Mouse (Mus musculus) kidney, embryonic 14.5 days (tissue): ENCODE results near the gene Ankrd13b. TPM values are rescaled to one million over a fixed set of nuclear protein-coding genes. Genes with fewer than 3 reads are reported as not detected.

Experiments
- ATAC-seq: fragments of 200-750 bp; cut with Nextera tagmentation; 2 replicates; pipeline ENCODE4 v1.8.0; 2017; ENCODE audit warnings: moderate number of reproducible peaks, mild to moderate bottlenecking, moderate TSS enrichment, moderate library complexity; ENCODE audit not compliant: low FRiP score, low TSS enrichment
- H3K27ac ChIP-seq: fragments of 300-500 bp; sonication (generic); 2 replicates; pipeline ENCODE4 v1.5.1; 2014; ENCODE audit warnings: low read depth, mild to moderate bottlenecking, low read length, moderate library complexity, mixed read lengths
- H3K27me3 ChIP-seq: fragments of 300-500 bp; sonication (generic); 2 replicates; pipeline ENCODE4 v1.6.1; 2014; ENCODE audit warnings: mild to moderate bottlenecking, low read length; ENCODE audit not compliant: control insufficient read depth, insufficient read depth
- H3K36me3 ChIP-seq: fragments of 300-500 bp; sonication (generic); 2 replicates; pipeline ENCODE4 v1.6.1; 2014; ENCODE audit warnings: low read length, mixed read lengths; ENCODE audit not compliant: control insufficient read depth, insufficient read depth
- H3K4me1 ChIP-seq: fragments of 300-500 bp; sonication (generic); 2 replicates; pipeline ENCODE4 v1.6.1; 2014; ENCODE audit warnings: low read length, mixed read lengths; ENCODE audit not compliant: control insufficient read depth, insufficient read depth
- H3K4me2 ChIP-seq: fragments of 300-500 bp; sonication (generic); replicated peaks from 2 replicates; pipeline ENCODE4 v1.6.1; 2014; ENCODE audit warnings: low read depth, mild to moderate bottlenecking, low read length
- H3K4me3 ChIP-seq: fragments of 300-500 bp; sonication (generic); 2 replicates; pipeline ENCODE4 v1.5.1; 2014; ENCODE audit warnings: mild to moderate bottlenecking, low read length
- H3K9ac ChIP-seq: fragments of 300-500 bp; sonication (generic); 2 replicates; pipeline ENCODE4 v1.6.1; 2014; ENCODE audit warnings: low read depth, mild to moderate bottlenecking, low read length, moderate library complexity
- H3K9me3 ChIP-seq: fragments of 300-500 bp; sonication (generic); 2 replicates; pipeline ENCODE4 v1.6.1; 2016; ENCODE audit warnings: low read length; ENCODE audit not compliant: control insufficient read depth
- WGBS: fragments of 180-500 bp; shearing (Covaris S2); extraction: QIAGEN DNeasy Blood & Tissue Kit; methylation state at CpG from one replicate; pipeline ENCODE4 v1.1.7; 2014; 5-methylcytosine and 5-hydroxymethylcytosine counted together
- polyA plus RNA-seq: library from polyadenylated mRNA; unstranded; fragments of >200 nt; fragmentation: Nextera tagmentation; extraction: Ambion mirVana; gene quantifications from 2 replicates; pipeline ENCODE4 v1.2.1, GENCODE M21; 2014

The Ankrd13b gene
- polyA plus RNA-seq, 1 experiment from 2014 or later: 8.6 TPM

DNA sequence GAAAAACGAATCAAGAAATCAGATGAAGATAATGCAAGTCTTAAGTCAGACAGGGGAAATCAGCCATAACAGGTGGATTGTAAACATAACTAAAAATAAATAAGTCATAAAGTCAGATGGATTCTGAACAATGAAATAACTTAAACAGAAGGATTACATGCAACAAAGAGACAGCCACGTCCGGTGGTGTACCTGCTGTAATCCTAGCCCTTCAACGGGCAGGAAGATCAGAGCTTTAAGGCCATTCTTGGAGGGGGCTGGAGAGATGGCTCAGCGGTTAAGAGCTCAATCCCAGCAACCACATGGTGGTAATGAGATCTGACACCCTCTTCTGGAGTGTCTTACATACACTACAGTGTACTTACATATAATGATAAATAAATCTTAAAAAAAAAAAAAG is 21.9 kb upstream of the Ankrd13b start:
- Histone ChIP-seq H3K27me3 (peaks cover 18% of the 10 kb centered on the region), H3K4me2 (no peak overlapping the region), H3K27ac (no peak overlapping the region), H3K4me3 (no peak overlapping the region), H3K9ac (no peak overlapping the region), H3K36me3 (peaks cover 13% of the 10 kb centered on the region), H3K9me3 (no peaks in the 10 kb centered on the region), H3K4me1 (peaks cover 31% of the 10 kb centered on the region)
- WGBS: 62% methylated on average over 5 of the region's 5 CpGs
- ATAC-seq: no peak

- Histone ChIP-seq H3K9me3 (no peaks in the 10 kb centered on the region), H3K27me3 (no peaks in the 10 kb centered on the region), H3K9ac (peak overlapping the region; percentile 46; the same call in 1 of the 2 replicates), H3K4me2 (peak overlapping the region; percentile 56), H3K36me3 (peaks cover 43% of the 10 kb centered on the region), H3K4me1 (peaks cover 13% of the 10 kb centered on the region), H3K4me3 (peak overlapping the region; percentile 30), H3K27ac (no peak overlapping the region)
- peak; percentile 64 for ATAC-seq
- 19% methylated on average over 48 of the region's 49 CpGs for WGBS
Observed at GRCm38 (mm10) chr11:77508068-77509021, 18.9 kb upstream of the Ankrd13b start.

GRCm38 (mm10) chr11:77507426-77507825 is 17.9 kb upstream of the Ankrd13b start:
- H3K27ac ChIP-seq: no peak overlapping the region
- peaks cover 11% of the 10 kb centered on the region for H3K4me1 ChIP-seq
- no peak overlapping the region for H3K4me2 ChIP-seq
- ATAC-seq: no peak
- H3K27me3 ChIP-seq: no peaks in the 10 kb centered on the region
- WGBS: 82% methylated on average over 4 of the region's 4 CpGs
- no peak overlapping the region for H3K9ac ChIP-seq
- no peaks in the 10 kb centered on the region for H3K9me3 ChIP-seq
- H3K36me3 ChIP-seq: peaks cover 52% of the 10 kb centered on the region
- no peak overlapping the region for H3K4me3 ChIP-seq

- Histone ChIP-seq H3K27me3 (no peaks in the 10 kb centered on the region), H3K36me3 (peaks cover 57% of the 10 kb centered on the region), H3K27ac (no peak overlapping the region), H3K4me3 (no peak overlapping the region), H3K9ac (no peak overlapping the region), H3K9me3 (no peaks in the 10 kb centered on the region), H3K4me2 (no peak overlapping the region), H3K4me1 (peaks cover 8% of the 10 kb centered on the region; the same call in 1 of the 2 replicates)
- ATAC-seq: no peak
- 89% methylated on average over 6 of the region's 6 CpGs for WGBS
Observed at GRCm38 (mm10) chr11:77506941-77507340, 17.5 kb upstream of the Ankrd13b start.

GRCm38 (mm10) chr11:77506273-77506672 is 16.8 kb upstream of the Ankrd13b start:
- peaks cover 8% of the 10 kb centered on the region; the same call in 1 of the 2 replicates for H3K4me1 ChIP-seq
- WGBS: 88% methylated on average over 14 of the region's 14 CpGs
- ATAC-seq: no peak
- H3K36me3 ChIP-seq: peaks cover 61% of the 10 kb centered on the region
- H3K27me3 ChIP-seq: no peaks in the 10 kb centered on the region
- no peak overlapping the region for H3K4me3 ChIP-seq
- H3K27ac ChIP-seq: no peak overlapping the region
- no peak overlapping the region for H3K4me2 ChIP-seq
- no peaks in the 10 kb centered on the region for H3K9me3 ChIP-seq
- H3K9ac ChIP-seq: no peak overlapping the region; the same call in 1 of the 2 replicates

GRCm38 (mm10) chr11:77505291-77505980 is 16.0 kb upstream of the Ankrd13b start:
- no peak overlapping the region for H3K4me2 ChIP-seq
- no peak overlapping the region for H3K27ac ChIP-seq
- H3K4me1 ChIP-seq: peaks cover 8% of the 10 kb centered on the region; the same call in 1 of the 2 replicates
- H3K36me3 ChIP-seq: peaks cover 68% of the 10 kb centered on the region
- no peaks in the 10 kb centered on the region for H3K9me3 ChIP-seq
- H3K4me3 ChIP-seq: no peak overlapping the region
- WGBS: 87% methylated on average over 22 of the region's 22 CpGs
- no peak overlapping the region for H3K9ac ChIP-seq
- no peak for ATAC-seq
- H3K27me3 ChIP-seq: no peaks in the 10 kb centered on the region

DNA sequence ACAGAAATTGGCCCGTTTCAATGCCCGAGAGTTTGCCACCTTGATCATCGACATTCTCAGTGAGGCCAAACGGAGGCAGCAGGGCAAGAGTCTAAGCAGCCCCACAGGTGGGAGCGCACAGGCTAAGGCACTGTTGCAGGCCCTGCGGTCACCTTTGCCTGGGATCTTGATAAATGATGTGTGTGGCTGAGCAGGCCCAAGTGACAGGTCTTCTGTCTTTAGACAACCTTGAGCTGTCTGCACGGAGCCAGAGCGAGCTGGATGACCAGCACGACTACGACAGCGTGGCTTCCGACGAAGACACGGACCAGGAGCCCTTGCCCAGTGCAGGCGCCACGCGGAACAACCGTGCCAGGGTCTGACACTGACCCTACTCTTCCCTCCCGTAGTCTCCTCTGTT is 14.9 kb upstream of the Ankrd13b start:
- H3K9me3 ChIP-seq: no peaks in the 10 kb centered on the region
- ATAC-seq: no peak
- H3K36me3 ChIP-seq: peaks cover 79% of the 10 kb centered on the region
- no peak overlapping the region for H3K4me3 ChIP-seq
- no peak overlapping the region for H3K9ac ChIP-seq
- no peak overlapping the region for H3K4me2 ChIP-seq
- no peaks in the 10 kb centered on the region for H3K27me3 ChIP-seq
- 94% methylated on average over 19 of the region's 19 CpGs for WGBS
- H3K4me1 ChIP-seq: peaks cover 8% of the 10 kb centered on the region; the same call in 1 of the 2 replicates
- no peak overlapping the region for H3K27ac ChIP-seq

DNA sequence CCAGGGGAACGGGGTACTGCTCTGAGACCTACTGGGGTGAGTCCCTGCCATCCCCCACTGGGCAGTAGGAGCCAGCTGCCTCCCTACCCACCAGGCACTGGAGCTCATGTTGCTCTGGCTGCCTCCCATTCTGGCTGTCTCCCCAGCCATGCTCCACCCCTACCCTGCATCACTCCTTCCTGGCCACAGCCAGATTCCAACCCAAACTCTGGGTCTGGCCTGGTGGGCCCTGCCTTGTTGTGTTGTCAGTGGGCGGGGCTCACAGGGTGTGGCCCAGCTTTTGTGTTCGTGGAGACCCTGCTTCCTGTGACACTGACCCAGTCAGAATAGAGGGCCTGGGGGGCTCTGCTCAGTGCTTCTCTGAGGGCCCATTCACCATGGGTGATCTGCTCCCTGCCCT is 14.0 kb upstream of the Ankrd13b start:
- Histone ChIP-seq H3K36me3 (peaks cover 84% of the 10 kb centered on the region), H3K4me1 (peaks cover 6% of the 10 kb centered on the region; the same call in 1 of the 2 replicates), H3K9ac (no peak overlapping the region), H3K27ac (no peak overlapping the region), H3K9me3 (no peaks in the 10 kb centered on the region), H3K27me3 (no peaks in the 10 kb centered on the region), H3K4me3 (no peak overlapping the region), H3K4me2 (no peak overlapping the region)
- whole genome bisulfite sequencing: 68% methylated on average over 3 of the region's 3 CpGs
- ATAC-seq: no peak

- no peak for ATAC-seq
- no peaks in the 10 kb centered on the region for H3K9me3 ChIP-seq
- no peak overlapping the region for H3K9ac ChIP-seq
Observed at GRCm38 (mm10) chr11:77502481-77502880, 13.0 kb upstream of the Ankrd13b start.

More at GRCm38 (mm10) chr11:77502481-77502880, 13.0 kb upstream of the Ankrd13b start:
- WGBS: 79% methylated on average over 6 of the region's 6 CpGs
- Histone ChIP-seq H3K36me3 (peaks cover 82% of the 10 kb centered on the region), H3K4me1 (peaks cover 9% of the 10 kb centered on the region; the same call in 1 of the 2 replicates), H3K4me3 (no peak overlapping the region), H3K27ac (no peak overlapping the region), H3K27me3 (no peaks in the 10 kb centered on the region), H3K4me2 (no peak overlapping the region)
